Mouse (Mus musculus) limb, embryonic 10.5 days (tissue): Measurements from ENCODE around the gene Top3a. TPM values are rescaled to one million over a fixed set of nuclear protein-coding genes. Genes with fewer than 3 reads are reported as not detected.

ENCODE experiments used
- DNase-seq: peaks from one replicate; pipeline ENCODE4 v3.0.0-alpha.2; 2017; ENCODE audit warnings: low spot score
- H3K27ac ChIP-seq: fragments of 300-500 bp; sonication (generic); 2 replicates; pipeline ENCODE4 v1.5.1; 2016; ENCODE audit warnings: mild to moderate bottlenecking
- H3K27me3 ChIP-seq: fragments of 300-500 bp; sonication (generic); 2 replicates; pipeline ENCODE4 v1.6.1; 2016; ENCODE audit warnings: low read depth, mild to moderate bottlenecking; ENCODE audit not compliant: poor library complexity, severe bottlenecking
- H3K36me3 ChIP-seq: fragments of 300-500 bp; sonication (generic); 2 replicates; pipeline ENCODE4 v1.6.1; 2016; ENCODE audit warnings: mild to moderate bottlenecking, moderate library complexity
- H3K4me1 ChIP-seq: fragments of 300-500 bp; sonication (generic); 2 replicates; pipeline ENCODE4 v1.6.1; 2016
- H3K4me3 ChIP-seq: fragments of 300-500 bp; sonication (generic); 2 replicates; pipeline ENCODE4 v1.5.1; 2016; ENCODE audit warnings: mild to moderate bottlenecking, moderate library complexity
- H3K9me3 ChIP-seq: fragments of 300-500 bp; sonication (generic); replicated peaks from 2 replicates; pipeline ENCODE4 v1.6.1; 2016; ENCODE audit warnings: mild to moderate bottlenecking
- WGBS: fragments of 180-500 bp; shearing (Covaris S2); methylation state at CpG from one replicate; pipeline ENCODE4 v1.1.7; 2016; 5-methylcytosine and 5-hydroxymethylcytosine counted together
- polyA plus RNA-seq: library from polyadenylated mRNA; unstranded; fragments of >200 nt; fragmentation: Nextera tagmentation; extraction: Ambion mirVana; gene quantifications from 2 replicates; pipeline ENCODE4 v1.2.1, GENCODE M21; 2016

Top3a gene
- polyA plus RNA-seq, 1 experiment from 2014 or later: 30.2 TPM

GRCm38 (mm10) chr11:60766969-60767368 is 10.2 kb downstream of the Top3a start:
- WGBS: 93% methylated on average over 4 of the region's 4 CpGs
- no peak overlapping the region for H3K27ac ChIP-seq
- no peaks in the 10 kb centered on the region for H3K27me3 ChIP-seq
- no peak for DNase-seq
- peaks cover 2% of the 10 kb centered on the region; the same call in 1 of the 2 replicates for H3K4me1 ChIP-seq
- no peak overlapping the region for H3K4me3 ChIP-seq
- H3K36me3 ChIP-seq: peaks cover 36% of the 10 kb centered on the region
- H3K9me3 ChIP-seq: no peaks in the 10 kb centered on the region

GRCm38 (mm10) chr11:60761681-60762080 is 15.5 kb downstream of the Top3a start:
- WGBS: 91% methylated on average over 3 of the region's 3 CpGs
- no peak overlapping the region for H3K4me3 ChIP-seq
- DNase-seq: no peak
- H3K9me3 ChIP-seq: no peaks in the 10 kb centered on the region
- no peaks in the 10 kb centered on the region for H3K27me3 ChIP-seq
- peaks cover 86% of the 10 kb centered on the region for H3K36me3 ChIP-seq
- no peak overlapping the region for H3K27ac ChIP-seq
- H3K4me1 ChIP-seq: no peaks in the 10 kb centered on the region

- no peaks in the 10 kb centered on the region for H3K9me3 ChIP-seq
- H3K36me3 ChIP-seq: peaks cover 97% of the 10 kb centered on the region
- no peak overlapping the region for H3K4me3 ChIP-seq
- no peaks in the 10 kb centered on the region for H3K4me1 ChIP-seq
- H3K27me3 ChIP-seq: no peaks in the 10 kb centered on the region
- 95% methylated on average over 7 of the region's 7 CpGs for WGBS
- no peak overlapping the region for H3K27ac ChIP-seq
- no peak for DNase-seq
These were observed 21.6 kb downstream of the Top3a start for GRCm38 (mm10) chr11:60755570-60755969.

- Histone ChIP-seq H3K36me3 (peaks cover 77% of the 10 kb centered on the region), H3K4me3 (no peak overlapping the region), H3K27me3 (no peaks in the 10 kb centered on the region), H3K9me3 (no peaks in the 10 kb centered on the region), H3K27ac (no peak overlapping the region), H3K4me1 (no peaks in the 10 kb centered on the region)
- WGBS: 95% methylated on average over 3 of the region's 3 CpGs
- DNase-seq: no peak
These were observed 36.8 kb downstream of the Top3a start for GRCm38 (mm10) chr11:60740321-60740720.

GRCm38 (mm10) chr11:60737450-60737849 is 39.7 kb downstream of the Top3a start:
- H3K36me3 ChIP-seq: peaks cover 67% of the 10 kb centered on the region
- H3K4me3 ChIP-seq: no peak overlapping the region
- no peak overlapping the region for H3K27ac ChIP-seq
- H3K4me1 ChIP-seq: no peaks in the 10 kb centered on the region
- no peaks in the 10 kb centered on the region for H3K9me3 ChIP-seq
- no peaks in the 10 kb centered on the region for H3K27me3 ChIP-seq
- DNase-seq: no peak

- 78% methylated on average over 3 of the region's 3 CpGs for WGBS
- Histone ChIP-seq H3K27ac (no peak overlapping the region), H3K36me3 (peaks cover 65% of the 10 kb centered on the region), H3K27me3 (no peaks in the 10 kb centered on the region), H3K9me3 (no peaks in the 10 kb centered on the region), H3K4me3 (no peak overlapping the region), H3K4me1 (no peaks in the 10 kb centered on the region)
- no peak for DNase-seq
These were observed 40.7 kb downstream of the Top3a start for GRCm38 (mm10) chr11:60736491-60736890.

- no peak overlapping the region for H3K4me3 ChIP-seq
- 85% methylated on average over 5 of the region's 5 CpGs for WGBS
- DNase-seq: no peak
- H3K9me3 ChIP-seq: no peaks in the 10 kb centered on the region
- no peaks in the 10 kb centered on the region for H3K27me3 ChIP-seq
- peaks cover 65% of the 10 kb centered on the region for H3K36me3 ChIP-seq
- no peak overlapping the region for H3K27ac ChIP-seq
- H3K4me1 ChIP-seq: no peaks in the 10 kb centered on the region
These were observed 42.0 kb downstream of the Top3a start for GRCm38 (mm10) chr11:60735191-60735590.

GRCm38 (mm10) chr11:60734206-60734605 is 43.0 kb downstream of the Top3a start:
- no peak for DNase-seq
- Histone ChIP-seq H3K27me3 (no peaks in the 10 kb centered on the region), H3K27ac (no peak overlapping the region), H3K4me1 (peaks cover 4% of the 10 kb centered on the region), H3K9me3 (no peaks in the 10 kb centered on the region), H3K4me3 (no peak overlapping the region), H3K36me3 (peaks cover 57% of the 10 kb centered on the region)
- WGBS: 87% methylated on average over 2 of the region's 2 CpGs

GRCm38 (mm10) chr11:60731251-60731650 is 45.9 kb downstream of the Top3a start:
- DNase-seq: no peak
- WGBS: 94% methylated on average over 14 of the region's 14 CpGs
- peaks cover 29% of the 10 kb centered on the region for H3K4me1 ChIP-seq

GRCm38 (mm10) chr11:60730169-60730568 is 47.0 kb downstream of the Top3a start:
- 87% methylated on average over 9 of the region's 9 CpGs for WGBS
- Histone ChIP-seq H3K27me3 (no peaks in the 10 kb centered on the region), H3K4me1 (peaks cover 34% of the 10 kb centered on the region), H3K9me3 (no peaks in the 10 kb centered on the region), H3K36me3 (peaks cover 41% of the 10 kb centered on the region), H3K4me3 (no peak overlapping the region), H3K27ac (0 out of 2 replicates have a peak overlapping the region, but pooled peaks have one; percentile 12)
- DNase-seq: no peak

More at GRCm38 (mm10) chr11:60731251-60731650, 45.9 kb downstream of the Top3a start:
- Histone ChIP-seq H3K27ac (no peak overlapping the region), H3K36me3 (peaks cover 45% of the 10 kb centered on the region), H3K4me3 (no peak overlapping the region), H3K9me3 (no peaks in the 10 kb centered on the region), H3K27me3 (no peaks in the 10 kb centered on the region)

- no peaks in the 10 kb centered on the region for H3K9me3 ChIP-seq
- WGBS: 85% methylated on average over 6 of the region's 6 CpGs
- no peaks in the 10 kb centered on the region for H3K27me3 ChIP-seq
- peak overlapping the region; percentile 89; the same call in 1 of the 2 replicates for H3K27ac ChIP-seq
- H3K36me3 ChIP-seq: peaks cover 49% of the 10 kb centered on the region
- peaks cover 34% of the 10 kb centered on the region for H3K4me1 ChIP-seq
- peak overlapping the region; percentile 80 for H3K4me3 ChIP-seq
- DNase-seq: no peak
These were observed 47.9 kb downstream of the Top3a start for GRCm38 (mm10) chr11:60729217-60729641.

GRCm38 (mm10) chr11:60728260-60728761 is 48.9 kb downstream of the Top3a start, which contains the start of gene Mief2:
Mief2 (plus strand) TSS chr11:60728398.
- H3K4me1 ChIP-seq: peaks cover 34% of the 10 kb centered on the region
- peak; percentile 90 for DNase-seq
- peaks cover 49% of the 10 kb centered on the region for H3K36me3 ChIP-seq
- H3K9me3 ChIP-seq: no peaks in the 10 kb centered on the region
- peak within 1 kb of the TSS; percentile 89 for H3K27ac ChIP-seq
- peak within 1 kb of the TSS; percentile 80 for H3K4me3 ChIP-seq
- no peaks in the 10 kb centered on the region for H3K27me3 ChIP-seq
- under 1% methylated on average over 44 of the region's 44 CpGs for WGBS

- 11% methylated on average over 12 of the region's 12 CpGs for WGBS
- no peaks in the 10 kb centered on the region for H3K27me3 ChIP-seq
- peaks cover 34% of the 10 kb centered on the region for H3K4me1 ChIP-seq
- peaks cover 49% of the 10 kb centered on the region for H3K36me3 ChIP-seq
- peak overlapping the region; percentile 89 for H3K27ac ChIP-seq
- no peaks in the 10 kb centered on the region for H3K9me3 ChIP-seq
- peak overlapping the region; percentile 80 for H3K4me3 ChIP-seq
- DNase-seq: no peak
These were observed 49.6 kb downstream of the Top3a start for GRCm38 (mm10) chr11:60727392-60728140.
